Mouse (Mus musculus) cerebellum, adult 11-12 months (tissue): ENCODE results near the gene Ube2c.

Experiments used
- DNase-seq: peaks from one replicate; pipeline ENCODE4 v3.0.0; 2022

The Ube2c gene

DNA sequence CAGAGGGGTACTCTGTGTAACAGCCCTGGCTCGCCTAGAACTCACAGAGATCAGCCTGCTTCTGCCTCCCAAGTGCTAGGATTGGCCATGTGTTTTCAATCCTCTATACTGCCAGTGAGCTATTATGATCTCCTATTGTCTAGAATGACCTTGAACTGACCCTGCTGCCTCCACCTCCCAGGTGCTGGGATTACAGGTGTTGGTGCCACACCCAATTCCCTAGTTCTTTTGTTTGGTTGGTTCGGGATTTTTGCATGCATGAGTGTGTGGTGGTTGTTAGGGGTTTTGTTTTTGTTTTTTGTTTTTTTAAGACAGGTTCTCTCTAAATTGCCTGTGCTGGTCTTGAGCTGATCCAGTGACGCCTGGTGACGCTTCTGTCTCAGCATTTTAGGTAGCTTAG is 54.3 kb downstream of the Ube2c start:
- no peak for DNase-seq

DNA sequence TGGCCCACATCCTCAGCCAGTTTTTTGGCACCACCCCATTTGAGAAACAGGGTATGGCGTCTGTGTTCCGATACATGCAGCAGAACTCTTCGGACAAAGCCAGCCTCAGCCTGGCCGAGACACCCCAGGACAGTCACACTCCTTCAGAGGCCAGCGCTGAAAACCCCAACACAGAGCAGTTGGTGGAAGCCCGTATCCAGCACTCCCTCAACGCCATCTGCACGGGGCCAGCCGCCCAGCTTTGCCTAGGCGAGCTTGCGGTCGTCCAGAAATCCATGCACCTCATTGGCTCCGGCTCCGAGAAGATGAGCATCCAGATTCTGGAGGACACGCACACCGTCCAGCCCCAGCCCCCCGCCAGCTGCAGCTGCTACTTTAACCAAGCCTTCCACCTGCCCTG is 55.8 kb downstream of the Ube2c start:
- DNase-seq, result no peak

DNA sequence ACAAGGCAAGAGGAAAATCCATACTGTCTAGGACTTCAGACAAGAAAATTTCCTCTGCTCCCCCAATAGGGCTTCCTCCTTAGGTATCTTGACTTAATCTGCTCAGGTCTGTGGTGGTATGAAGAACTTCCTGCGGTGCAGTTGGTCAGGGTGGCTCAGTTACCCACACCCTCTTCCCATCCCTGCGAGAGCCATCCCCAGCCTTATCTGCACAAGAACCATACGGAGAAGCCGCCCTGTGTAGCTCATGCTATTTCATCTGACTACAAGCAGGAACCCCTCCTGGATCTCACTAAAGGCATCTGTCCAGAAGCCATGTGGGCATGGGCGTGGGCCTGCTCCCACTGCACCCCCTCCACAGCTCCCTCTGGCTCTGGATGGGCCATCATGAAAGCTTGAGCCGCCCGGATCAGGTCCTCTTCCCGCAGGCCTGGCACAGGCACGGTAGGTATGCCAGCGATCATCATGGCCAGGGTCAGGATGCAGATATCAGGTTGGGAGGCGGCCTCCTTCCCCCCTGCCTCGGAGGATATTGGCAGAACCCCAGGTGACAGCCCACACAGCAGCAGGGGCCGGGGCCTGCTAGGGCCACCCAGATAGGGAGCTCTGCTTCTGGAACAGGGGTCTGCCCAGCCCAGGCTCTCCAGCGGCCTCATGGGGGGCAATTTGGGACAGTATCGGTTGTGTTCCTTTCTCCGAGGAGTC is 57.6 kb downstream of the Ube2c start:
- no peak for DNase-seq
